ENCODE assay signal across 15 mouse cellular contexts in genomic region chr4:140950574-140950973, GRCm38 (mm10). TPM values are rescaled to one million over a fixed set of nuclear protein-coding genes. Genes with fewer than 3 reads are reported as not detected.
DNase-seq lines count a peak whose midpoint lies in the region; TF ChIP-seq lines count a peak whose summit lies in the region.
"Had no signal": no experiment of that assay in that cellular context is flagged by ENCODE, and none has a peak within 500 bp of the region (broad histone marks: within the 10 kb centered on the region; RNA-seq: fewer than 3 reads in every experiment).

No protein-coding gene starts in this region.

- no peaks in the 10 kb centered on the region for H3K36me3 ChIP-seq in heart, adult 2 months (ENCODE audit: control insufficient read depth, insufficient read depth, low read length)
- no peaks in the 10 kb centered on the region for H3K36me3 ChIP-seq in heart, embryonic 10.5 days
- H3K36me3 ChIP-seq: forebrain, embryonic 15.5 days; kidney, embryonic 15.5 days; lung, embryonic 15.5 days; stomach, embryonic 15.5 days had no signal

- no peaks in the 10 kb centered on the region for H3K9me3 ChIP-seq in heart, embryonic 10.5 days
- H3K9me3 ChIP-seq: forebrain, embryonic 15.5 days; kidney, embryonic 15.5 days; lung, embryonic 15.5 days; stomach, embryonic 15.5 days had no signal

- no peaks in the 10 kb centered on the region for H3K27me3 ChIP-seq in heart, adult 2 months (ENCODE audit: control insufficient read depth, insufficient read depth, low read length)
- peaks cover 11% of the 10 kb centered on the region; the same call in 1 of the 2 replicates for H3K27me3 ChIP-seq in heart, embryonic 10.5 days (ENCODE audit: insufficient read depth, poor library complexity, severe bottlenecking)
- H3K27me3 ChIP-seq: forebrain, embryonic 15.5 days; kidney, embryonic 15.5 days; lung, embryonic 15.5 days; stomach, embryonic 15.5 days had no signal

- no peak for TF ChIP-seq CTCF in heart, adult 2 months (IDR thresholded peaks at IDR 0.05)

- H3K4me1 ChIP-seq in heart, adult 2 months (ENCODE audit: control insufficient read depth, insufficient read depth, low read length), result no peaks in the 10 kb centered on the region
- 0 out of 2 replicates have a peak, but pooled peaks cover 7% of the 10 kb centered on the region for H3K4me1 ChIP-seq in heart, embryonic 10.5 days
- H3K4me1 ChIP-seq: stomach, embryonic 15.5 days had no signal

- WGBS in heart, adult 2 months, result 31% methylated on average over 3 of the region's 3 CpGs
- 71% methylated on average over 3 of the region's 3 CpGs for WGBS in heart, embryonic 10.5 days

- TF ChIP-seq EP300 in heart, adult 2 months (IDR thresholded peaks at IDR 0.05; ENCODE audit: insufficient read depth, low read depth, low read length), result no peak

- no peak for TF ChIP-seq POLR2A in heart, adult 2 months (IDR thresholded peaks at IDR 0.05; ENCODE audit: insufficient read depth, low read depth, low read length)

- no peak overlapping the region for H3K4me3 ChIP-seq in heart, adult 2 months
- no peak overlapping the region for H3K4me3 ChIP-seq in heart, embryonic 10.5 days
- H3K4me3 ChIP-seq: forebrain, embryonic 15.5 days; kidney, embryonic 15.5 days; lung, embryonic 15.5 days; stomach, embryonic 15.5 days had no signal

- no peak overlapping the region for H3K27ac ChIP-seq in heart, adult 2 months
- no peak overlapping the region for H3K27ac ChIP-seq in heart, embryonic 10.5 days
- H3K27ac ChIP-seq: forebrain, embryonic 15.5 days; kidney, embryonic 15.5 days; lung, embryonic 15.5 days; stomach, embryonic 15.5 days had no signal

- H3K79me2 ChIP-seq in heart, adult 2 months (replicated peaks; ENCODE audit: control insufficient read depth, insufficient read depth, low read length), result no peaks in the 10 kb centered on the region

- DNase-seq in cerebellum, postnatal 10 days, result peak; percentile 61 to 68
- no peak for DNase-seq in cerebellum, adult 9-11 months
- DNase-seq in heart, adult 2 months, result peak; percentile 64 to 67
- DNase-seq in heart, embryonic 10.5 days (ENCODE audit: low spot score), result no peak
- DNase-seq in ovary, postnatal 14 days (ENCODE audit: low spot score), result peak; percentile 26
- no peak for DNase-seq in ovary, postnatal 10 days (ENCODE audit: low spot score)
- DNase-seq in heart, postnatal 25 days (ENCODE audit: low spot score), result peak; percentile 40
- no peak for DNase-seq in frontal cortex, postnatal 10 days (ENCODE audit: low spot score in 2 of 2)
- DNase-seq: thymus, postnatal 14 days had no signal

- H3K9ac ChIP-seq in heart, adult 2 months (ENCODE audit: low read depth, low read length), result no peak overlapping the region
- H3K9ac ChIP-seq: forebrain, embryonic 15.5 days; kidney, embryonic 15.5 days; lung, embryonic 15.5 days; stomach, embryonic 15.5 days had no signal

- intact Hi-C loops in heart, adult 2 months (cut with DNase I), result no loop called here
- intact Hi-C loops in heart, postnatal 25 days (cut with DNase I), result loop anchor here (10.0 kb wide), 1 partner anchor 136 kb away; the partner anchor contains the start of gene Padi3

RNA-seq across cellular contexts. Expression of gene Sdhb, which starts 10.4 kb away (rescaled TPM):
- 1,000 to 10,000 TPM; 1,126 to 1,344 TPM for total RNA-seq in heart, adult 2 months (2021)
- polyA plus RNA-seq in heart, adult 2 months (2012; rRNA removed), result 1,030 and 1,505 TPM in 2 replicates
- 605 and 778 TPM in 2 replicates for polyA plus RNA-seq in heart, embryonic 10.5 days (2016; fragmentation: Nextera tagmentation; extraction: Ambion mirVana)
- total RNA-seq in heart, postnatal 25 days (2021), result 1,000 to 10,000 TPM; 1,213 to 1,269 TPM

RNA-seq across cellular contexts. Expression of gene Atp13a2, which starts 36.1 kb away (rescaled TPM):
- 10 to 100 TPM; 15.1 to 17.7 TPM for total RNA-seq in heart, adult 2 months (2021)
- polyA plus RNA-seq in heart, adult 2 months (2012; rRNA removed), result 30.4 and 34.8 TPM in 2 replicates
- 34.9 and 37.8 TPM in 2 replicates for polyA plus RNA-seq in heart, embryonic 10.5 days (2016; fragmentation: Nextera tagmentation; extraction: Ambion mirVana)
- total RNA-seq in heart, postnatal 25 days (2021), result 10 to 100 TPM; 16.5 to 19.4 TPM

RNA-seq across cellular contexts. Expression of gene Padi2, which starts 44.4 kb away (rescaled TPM):
- total RNA-seq in heart, adult 2 months (2021), result under 1 TPM; 0.31 to 0.96 TPM
- 1.3 and 1.4 TPM in 2 replicates for polyA plus RNA-seq in heart, adult 2 months (2012; rRNA removed)
- polyA plus RNA-seq in heart, embryonic 10.5 days (2016; fragmentation: Nextera tagmentation; extraction: Ambion mirVana), result 2.9 and 6.3 TPM in 2 replicates
- under 1 TPM; 0.42 to 0.81 TPM for total RNA-seq in heart, postnatal 25 days (2021)

RNA-seq across cellular contexts. Expression of gene Mfap2, which starts 59.6 kb away (rescaled TPM):
- 1 to 10 TPM; 3.1 TPM for total RNA-seq in heart, adult 2 months (2021)
- 12.2 and 17.6 TPM in 2 replicates for polyA plus RNA-seq in heart, adult 2 months (2012; rRNA removed)
- polyA plus RNA-seq in heart, embryonic 10.5 days (2016; fragmentation: Nextera tagmentation; extraction: Ambion mirVana), result 159 and 233 TPM in 2 replicates
- 1 to 10 TPM; 6.7 to 6.9 TPM for total RNA-seq in heart, postnatal 25 days (2021)
- total RNA-seq: megakaryocyte, adult 5-6 weeks had no signal
- polyA plus RNA-seq: inflammation-experienced regulatory T-cells, adult 6 months had no signal

Comparison
In these comparisons a context has a peak if more than half of its experiments do, and no peak if none do; other contexts are left out.
1. DNase-seq: peak in cerebellum, postnatal 10 days (2 of 2), heart, adult 2 months (2 of 2), ovary, postnatal 14 days (single experiment) and heart, postnatal 25 days (single experiment); none in cerebellum, adult 9-11 months (single experiment), heart, embryonic 10.5 days (single experiment), ovary, postnatal 10 days (single experiment) and frontal cortex, postnatal 10 days (0 of 2).